Comparison of ENCODE assay signal across 23 mouse cellular contexts in the genomic region with DNA sequence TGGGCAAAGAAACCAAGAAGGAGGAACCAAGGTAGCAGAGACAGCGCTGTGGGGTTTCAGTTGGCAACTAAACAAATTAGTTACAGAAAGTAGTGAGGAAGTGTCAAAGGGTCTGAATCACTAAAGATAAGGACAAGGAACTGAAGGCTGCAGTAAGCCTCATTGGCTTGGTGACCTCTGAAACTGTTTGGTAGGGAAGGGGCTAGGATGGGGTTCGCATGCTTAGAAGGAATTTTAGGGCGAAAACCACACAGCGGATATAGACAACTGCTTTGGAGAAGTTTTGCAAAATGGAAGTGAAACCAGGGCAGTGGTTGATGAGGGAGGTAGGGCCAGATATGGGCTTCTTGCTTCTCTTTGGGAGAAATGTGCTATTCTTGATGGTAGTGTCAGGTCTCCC. TPM values are rescaled to one million over a fixed set of nuclear protein-coding genes. Genes with fewer than 3 reads are reported as not detected.
A peak's percentile ranks its signal among the peaks of the same experiment; 100 is the strongest.
DNase-seq lines count a peak whose midpoint lies in the region; ATAC-seq and TF ChIP-seq lines count a peak whose summit lies in the region.
"Had no signal": no experiment of that assay in that cellular context is flagged by ENCODE, and none has a peak within 500 bp of the region (broad histone marks: within the 10 kb centered on the region; RNA-seq: fewer than 3 reads in every experiment).

No protein-coding gene starts in this region.

- peak overlapping the region; percentile 78; the same call in 1 of the 2 replicates for H3K27ac ChIP-seq in bone marrow, adult 2 months (ENCODE audit: control insufficient read depth, insufficient read depth, low read depth, low read length, poor library complexity)
- no peak overlapping the region for H3K27ac ChIP-seq in midbrain, embryonic 13.5 days
- no peak overlapping the region for H3K27ac ChIP-seq in forebrain, embryonic 12.5 days
- H3K27ac ChIP-seq in hindbrain, embryonic 14.5 days, result no peak overlapping the region
- H3K27ac ChIP-seq: embryonic facial prominence, embryonic 15.5 days; forebrain, embryonic 15.5 days; kidney, postnatal 0 days had no signal

- H3K4me2 ChIP-seq in midbrain, embryonic 13.5 days (replicated peaks), result no peak overlapping the region
- H3K4me2 ChIP-seq in forebrain, embryonic 12.5 days, result no peak overlapping the region
- no peak overlapping the region for H3K4me2 ChIP-seq in hindbrain, embryonic 14.5 days (replicated peaks)
- H3K4me2 ChIP-seq: embryonic facial prominence, embryonic 15.5 days; forebrain, embryonic 15.5 days; lung, embryonic 14.5 days had no signal

- TF ChIP-seq POLR2A in bone marrow, adult 2 months (IDR thresholded peaks at IDR 0.05; ENCODE audit: borderline replicate concordance, control insufficient read depth, low read depth, low read length), result no peak

- no peaks in the 10 kb centered on the region for H3K36me3 ChIP-seq in midbrain, embryonic 13.5 days
- H3K36me3 ChIP-seq in forebrain, embryonic 12.5 days (replicated peaks), result no peaks in the 10 kb centered on the region
- H3K36me3 ChIP-seq in hindbrain, embryonic 14.5 days (replicated peaks; ENCODE audit: control insufficient read depth, insufficient read depth), result no peaks in the 10 kb centered on the region
- H3K36me3 ChIP-seq: embryonic facial prominence, embryonic 15.5 days; forebrain, embryonic 15.5 days had no signal

- ATAC-seq in hematopoietic stem cell, adult 5-6 weeks (replicated peaks in 1 of 2; ENCODE audit: insufficient read depth in 1 of 2, low FRiP score in 2 of 2, low TSS enrichment in 1 of 2, low read depth in 1 of 2, poor library complexity in 2 of 2, severe bottlenecking in 2 of 2), result peak; percentile 82 to 92
- no peak for ATAC-seq in midbrain, embryonic 13.5 days
- no peak for ATAC-seq in forebrain, embryonic 12.5 days (ENCODE audit: low FRiP score)
- ATAC-seq in hindbrain, embryonic 14.5 days (ENCODE audit: low FRiP score), result no peak
- ATAC-seq: forebrain, embryonic 15.5 days; inflammation-experienced regulatory T-cells, adult 6 months had no signal

- H3K4me1 ChIP-seq in bone marrow, adult 2 months (ENCODE audit: control insufficient read depth, insufficient read depth, low read length), result peaks cover 16% of the 10 kb centered on the region
- no peaks in the 10 kb centered on the region for H3K4me1 ChIP-seq in midbrain, embryonic 13.5 days (replicated peaks)
- H3K4me1 ChIP-seq in forebrain, embryonic 12.5 days, result no peaks in the 10 kb centered on the region
- no peaks in the 10 kb centered on the region for H3K4me1 ChIP-seq in hindbrain, embryonic 14.5 days (replicated peaks; ENCODE audit: control insufficient read depth, insufficient read depth, low read length)
- H3K4me1 ChIP-seq: embryonic facial prominence, embryonic 15.5 days; forebrain, embryonic 15.5 days had no signal

- 4% methylated on average over 4 of the region's 4 CpGs for WGBS in bone marrow, adult 2 months
- WGBS in midbrain, embryonic 13.5 days, result 96% methylated on average over 4 of the region's 4 CpGs
- 96% methylated on average over 4 of the region's 4 CpGs for WGBS in forebrain, embryonic 12.5 days
- 95% methylated on average over 4 of the region's 4 CpGs for WGBS in hindbrain, embryonic 14.5 days

- no peaks in the 10 kb centered on the region for H3K27me3 ChIP-seq in midbrain, embryonic 13.5 days
- H3K27me3 ChIP-seq in forebrain, embryonic 12.5 days, result no peaks in the 10 kb centered on the region
- H3K27me3 ChIP-seq in hindbrain, embryonic 14.5 days (ENCODE audit: control insufficient read depth, insufficient read depth, low read length), result no peaks in the 10 kb centered on the region
- H3K27me3 ChIP-seq: embryonic facial prominence, embryonic 15.5 days; forebrain, embryonic 15.5 days had no signal

- no peak for TF ChIP-seq CTCF in bone marrow, adult 2 months (IDR thresholded peaks at IDR 0.05; ENCODE audit: control insufficient read depth, insufficient read depth, low read length)

- no peak overlapping the region for H3K9ac ChIP-seq in midbrain, embryonic 13.5 days (replicated peaks)
- no peak overlapping the region for H3K9ac ChIP-seq in forebrain, embryonic 12.5 days
- H3K9ac ChIP-seq in hindbrain, embryonic 14.5 days, result no peak overlapping the region
- H3K9ac ChIP-seq: embryonic facial prominence, embryonic 15.5 days; forebrain, embryonic 15.5 days; lung, embryonic 14.5 days had no signal

- no peak overlapping the region for H3K4me3 ChIP-seq in bone marrow, adult 2 months (replicated peaks; ENCODE audit: control insufficient read depth, low read depth, low read length)
- no peak overlapping the region for H3K4me3 ChIP-seq in midbrain, embryonic 13.5 days (replicated peaks)
- no peak overlapping the region for H3K4me3 ChIP-seq in forebrain, embryonic 12.5 days (replicated peaks)
- no peak overlapping the region for H3K4me3 ChIP-seq in hindbrain, embryonic 14.5 days (replicated peaks; ENCODE audit: low read length)
- H3K4me3 ChIP-seq: embryonic facial prominence, embryonic 15.5 days; forebrain, embryonic 15.5 days had no signal

- H3K9me3 ChIP-seq in midbrain, embryonic 13.5 days, result no peaks in the 10 kb centered on the region
- no peaks in the 10 kb centered on the region for H3K9me3 ChIP-seq in forebrain, embryonic 12.5 days
- no peaks in the 10 kb centered on the region for H3K9me3 ChIP-seq in hindbrain, embryonic 14.5 days (ENCODE audit: control insufficient read depth, low read length)
- H3K9me3 ChIP-seq: embryonic facial prominence, embryonic 15.5 days; forebrain, embryonic 15.5 days had no signal

- peak; percentile 28 for DNase-seq in lung, postnatal 25 days (ENCODE audit: low spot score)
- no peak for DNase-seq in lung, postnatal 14 days
- DNase-seq in skeletal muscle tissue, adult 2 months (ENCODE audit: low read depth, low spot score), result peak; percentile 21
- DNase-seq in hindbrain, embryonic 14.5 days (ENCODE audit: low spot score), result no peak
- DNase-seq: adrenal gland, postnatal 14 days; cerebellum, adult 11-12 months; lung, embryonic 14.5 days; retina, postnatal 1 day; thymus, postnatal 25 days had no signal

RNA-seq across cellular contexts. Expression of a gene that starts 13.6 kb away (rescaled TPM):
- 15.4 and 60.8 TPM in 2 replicates for polyA plus RNA-seq in bone marrow, adult 2 months (2011; ENCODE audit: insufficient read depth, insufficient read length, low replicate concordance, missing spikeins)
- total RNA-seq in hematopoietic stem cell, adult 5-6 weeks (2017), result 29.7 and 53.4 TPM in 2 replicates
- polyA plus RNA-seq in midbrain, embryonic 13.5 days (2015; fragmentation: Nextera tagmentation; extraction: Ambion mirVana), result 0.58 and 0.71 TPM in 2 replicates
- polyA plus RNA-seq in forebrain, embryonic 12.5 days (2016; fragmentation: Nextera tagmentation; extraction: Ambion mirVana), result 0.54 TPM in 2 replicates
- polyA plus RNA-seq in hindbrain, embryonic 14.5 days (2014; fragmentation: Nextera tagmentation; extraction: Ambion mirVana), result 0.60 and 0.88 TPM in 2 replicates

RNA-seq across cellular contexts. Expression of a gene that starts 13.7 kb away (rescaled TPM):
- 8.2 and 16.7 TPM in 2 replicates for polyA plus RNA-seq in bone marrow, adult 2 months (2011; ENCODE audit: insufficient read depth, insufficient read length, low replicate concordance, missing spikeins)
- total RNA-seq in hematopoietic stem cell, adult 5-6 weeks (2017), result 0.56 TPM in 1 of 2 replicates, not detected in the other
- polyA plus RNA-seq in midbrain, embryonic 13.5 days (2015; fragmentation: Nextera tagmentation; extraction: Ambion mirVana), result not detected in 2 replicates
- not detected in 2 replicates for polyA plus RNA-seq in forebrain, embryonic 12.5 days (2016; fragmentation: Nextera tagmentation; extraction: Ambion mirVana)
- polyA plus RNA-seq in hindbrain, embryonic 14.5 days (2014; fragmentation: Nextera tagmentation; extraction: Ambion mirVana), result not detected in 2 replicates
- total RNA-seq: adrenal gland, postnatal 14 days; gastrocnemius, adult 8-10 months; heart, postnatal 25 days; layer of hippocampus, postnatal 25 days; midbrain, postnatal 0 days had no signal
- polyA plus RNA-seq: embryonic facial prominence, embryonic 15.5 days; forebrain, embryonic 15.5 days; kidney, postnatal 0 days; limb, embryonic 11.5 days; lung, embryonic 14.5 days; midbrain, postnatal 0 days; neural tube, embryonic 14.5 days had no signal

RNA-seq across cellular contexts. Expression of a gene that starts 45.1 kb away (rescaled TPM):
- polyA plus RNA-seq in bone marrow, adult 2 months (2011; ENCODE audit: insufficient read depth, insufficient read length, low replicate concordance, missing spikeins), result 0.45 and 1.1 TPM in 2 replicates
- total RNA-seq in hematopoietic stem cell, adult 5-6 weeks (2017), result not detected in 2 replicates
- not detected in 2 replicates for polyA plus RNA-seq in midbrain, embryonic 13.5 days (2015; fragmentation: Nextera tagmentation; extraction: Ambion mirVana)
- polyA plus RNA-seq in forebrain, embryonic 12.5 days (2016; fragmentation: Nextera tagmentation; extraction: Ambion mirVana), result not detected in 2 replicates
- polyA plus RNA-seq in hindbrain, embryonic 14.5 days (2014; fragmentation: Nextera tagmentation; extraction: Ambion mirVana), result not detected in 2 replicates
- total RNA-seq: adrenal gland, postnatal 14 days had no signal
- polyA plus RNA-seq: forebrain, embryonic 15.5 days; inflammation-experienced regulatory T-cells, adult 6 months; lung, embryonic 14.5 days; midbrain, postnatal 0 days; neural tube, embryonic 14.5 days had no signal

RNA-seq across cellular contexts. Expression of a gene that starts 55.2 kb away (rescaled TPM):
- polyA plus RNA-seq in bone marrow, adult 2 months (2011; ENCODE audit: insufficient read depth, insufficient read length, low replicate concordance, missing spikeins), result 17.7 and 19.9 TPM in 2 replicates
- 16.9 and 21.1 TPM in 2 replicates for total RNA-seq in hematopoietic stem cell, adult 5-6 weeks (2017)
- polyA plus RNA-seq in midbrain, embryonic 13.5 days (2015; fragmentation: Nextera tagmentation; extraction: Ambion mirVana), result 3.9 and 4.1 TPM in 2 replicates
- 3.3 and 5.9 TPM in 2 replicates for polyA plus RNA-seq in forebrain, embryonic 12.5 days (2016; fragmentation: Nextera tagmentation; extraction: Ambion mirVana)
- polyA plus RNA-seq in hindbrain, embryonic 14.5 days (2014; fragmentation: Nextera tagmentation; extraction: Ambion mirVana), result 6.6 and 9.8 TPM in 2 replicates

Comparison
In these comparisons a context has a peak if more than half of its experiments do, and no peak if none do; other contexts are left out.
1. DNase-seq: peak in lung, postnatal 25 days (single experiment) and skeletal muscle tissue, adult 2 months (single experiment); none in lung, postnatal 14 days (single experiment) and hindbrain, embryonic 14.5 days (single experiment).
2. ATAC-seq: peak in hematopoietic stem cell, adult 5-6 weeks (2 of 2); none in midbrain, embryonic 13.5 days (single experiment), forebrain, embryonic 12.5 days (single experiment) and hindbrain, embryonic 14.5 days (single experiment).